Mouse (Mus musculus) hematopoietic multipotent progenitor cell, adult 10-12 weeks (in vitro differentiated cells): ENCODE results near the gene Vmn1r53. TPM values are rescaled to one million over a fixed set of nuclear protein-coding genes. Genes with fewer than 3 reads are reported as not detected.

Experiments
- polyA plus RNA-seq: library from polyadenylated mRNA; stranded (reverse); fragments of >175 nt; gene quantifications from 2 replicates; pipeline ENCODE4 v1.2.3, GENCODE M21; 2012; ENCODE audit warnings: low replicate concordance

The Vmn1r53 gene
- not detected in 2 replicates for polyA plus RNA-seq

GRCm38 (mm10) chr6:90224338-90224737 lies at the start of gene Vmn1r53:
TSS of gene Vmn1r53 (minus strand) at chr6:90224438.

GRCm38 (mm10) chr6:90246000-90246399 lies 21.8 kb upstream of the Vmn1r53 start, which contains the start of gene Vmn1r54:
TSS of gene Vmn1r54 (plus strand) at chr6:90246300.

DNA sequence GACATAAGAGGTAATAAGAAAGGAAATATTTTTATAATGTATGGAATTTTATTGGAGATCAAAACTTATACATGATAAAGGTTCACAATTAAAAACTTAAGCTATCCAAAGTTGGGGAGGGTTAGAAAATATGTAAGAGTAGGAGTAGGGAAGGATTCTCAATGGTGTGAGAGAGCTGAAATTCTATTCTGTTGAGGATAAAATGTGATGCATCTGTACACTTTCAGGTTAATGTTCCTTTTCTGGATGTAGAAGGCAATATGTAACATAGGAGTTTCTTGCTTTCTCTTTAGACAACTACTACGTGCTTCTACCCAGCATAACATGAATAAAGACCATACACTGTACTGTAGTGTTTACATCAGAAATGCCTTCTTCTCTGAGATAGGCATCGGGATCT lies 21.7 kb downstream of the Vmn1r53 start, which contains the start of gene V1ra8:
Gene V1ra8, plus strand, starts transcription at position 301 of the 400 bp plus-strand sequence.

GRCm38 (mm10) chr6:90174508-90174907 lies 49.7 kb downstream of the Vmn1r53 start, which contains the start of gene Vmn1r52:
TSS of gene Vmn1r52 (plus strand) at chr6:90174808.

Other genes with a start within 250 kb of the Vmn1r53 start
- not detected in 2 replicates for gene Vmn1r47, start 208.3 kb downstream of the Vmn1r53 start, polyA plus RNA-seq
- gene Vmn1r48, start 187.6 kb downstream of the Vmn1r53 start, polyA plus RNA-seq: not detected in 2 replicates
- not detected in 2 replicates for gene Vmn1r49, start 145.9 kb downstream of the Vmn1r53 start, polyA plus RNA-seq
- gene Vmn1r50, start 123.0 kb downstream of the Vmn1r53 start, polyA plus RNA-seq: not detected in 2 replicates
- not detected in 2 replicates for gene Vmn1r51, start 101.8 kb downstream of the Vmn1r53 start, polyA plus RNA-seq
- not detected in 2 replicates for gene Vmn1r52, start 49.6 kb downstream of the Vmn1r53 start, polyA plus RNA-seq
- gene V1ra8, start 21.6 kb downstream of the Vmn1r53 start, polyA plus RNA-seq: not detected in 2 replicates
- not detected in 2 replicates for gene Vmn1r54, start 21.9 kb upstream of the Vmn1r53 start, polyA plus RNA-seq
- gene BC048671, start 76.8 kb upstream of the Vmn1r53 start, polyA plus RNA-seq: not detected in 2 replicates
- gene Chst13, start 100.7 kb upstream of the Vmn1r53 start, polyA plus RNA-seq: 0.52 and 1.9 TPM in 2 replicates
- gene Uroc1, start 108.8 kb upstream of the Vmn1r53 start, polyA plus RNA-seq: not detected in 2 replicates
- 26.9 and 48.6 TPM in 2 replicates for gene Zxdc, start 145.1 kb upstream of the Vmn1r53 start, polyA plus RNA-seq
- not detected in 2 replicates for gene Cfap100, start 204.4 kb upstream of the Vmn1r53 start, polyA plus RNA-seq
- gene Klf15, start 238.1 kb upstream of the Vmn1r53 start, polyA plus RNA-seq: 1.8 and 2.2 TPM in 2 replicates